ENCODE assay signal across 25 mouse cellular contexts in the genomic region with DNA sequence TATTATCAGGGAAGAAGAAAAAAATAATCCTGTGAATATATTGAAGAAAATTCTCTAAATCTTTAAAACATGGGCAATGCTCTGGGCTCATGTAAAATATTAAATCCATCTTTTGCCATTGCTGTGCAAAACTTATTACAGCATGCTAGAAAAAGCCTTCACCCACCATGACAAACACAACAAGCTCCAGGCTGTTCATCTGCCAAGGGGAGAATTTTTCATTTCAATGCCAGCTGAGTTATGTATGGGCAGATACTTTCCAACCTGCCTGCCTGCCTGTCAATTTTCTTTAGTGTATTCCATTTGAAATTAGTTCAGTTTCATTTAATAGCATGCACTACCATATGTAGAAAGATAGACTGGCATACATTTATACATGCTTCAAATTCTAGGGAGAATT.
A peak's percentile ranks its signal among the peaks of the same experiment; 100 is the strongest.
DNase-seq lines count a peak whose midpoint lies in the region; ATAC-seq lines count a peak whose summit lies in the region.
"Had no signal": no experiment of that assay in that cellular context is flagged by ENCODE, and none has a peak within 500 bp of the region (broad histone marks: within the 10 kb centered on the region; RNA-seq: fewer than 3 reads in every experiment).

No protein-coding gene starts in this region.

- no peaks in the 10 kb centered on the region for H3K27me3 ChIP-seq in embryonic facial prominence, embryonic 14.5 days (replicated peaks; ENCODE audit: control insufficient read depth, insufficient read depth, low read length)
- no peaks in the 10 kb centered on the region for H3K27me3 ChIP-seq in embryonic facial prominence, embryonic 10.5 days (replicated peaks; ENCODE audit: low read depth, poor library complexity, severe bottlenecking)
- no peaks in the 10 kb centered on the region for H3K27me3 ChIP-seq in forebrain, embryonic 16.5 days (replicated peaks; ENCODE audit: control insufficient read depth, insufficient read depth, low read length)
- H3K27me3 ChIP-seq in forebrain, embryonic 11.5 days (ENCODE audit: control insufficient read depth, insufficient read depth, low read length): no peaks in the 10 kb centered on the region
- H3K27me3 ChIP-seq: CH12.LX; embryonic facial prominence, embryonic 13.5 days; hindbrain, embryonic 12.5 days; hindbrain, embryonic 15.5 days; Patski had no signal

- H3K9ac ChIP-seq in embryonic facial prominence, embryonic 14.5 days (ENCODE audit: low read depth, low read length): no peak overlapping the region
- H3K9ac ChIP-seq in forebrain, embryonic 16.5 days (replicated peaks; ENCODE audit: low read depth, low read length): no peak overlapping the region
- H3K9ac ChIP-seq in forebrain, embryonic 11.5 days (ENCODE audit: low read length): no peak overlapping the region
- H3K9ac ChIP-seq: embryonic facial prominence, embryonic 13.5 days; hindbrain, embryonic 12.5 days; hindbrain, embryonic 15.5 days had no signal

- H3K36me3 ChIP-seq in embryonic facial prominence, embryonic 14.5 days (ENCODE audit: control insufficient read depth, insufficient read depth, low read length): no peaks in the 10 kb centered on the region
- no peaks in the 10 kb centered on the region for H3K36me3 ChIP-seq in embryonic facial prominence, embryonic 10.5 days (replicated peaks)
- no peaks in the 10 kb centered on the region for H3K36me3 ChIP-seq in forebrain, embryonic 16.5 days (ENCODE audit: control insufficient read depth, insufficient read depth)
- H3K36me3 ChIP-seq in forebrain, embryonic 11.5 days (ENCODE audit: control insufficient read depth, insufficient read depth, low read length): no peaks in the 10 kb centered on the region
- H3K36me3 ChIP-seq: embryonic facial prominence, embryonic 13.5 days; forebrain, embryonic 10.5 days; G1E; hindbrain, embryonic 12.5 days; hindbrain, embryonic 15.5 days had no signal

- no peak for ATAC-seq in embryonic facial prominence, embryonic 14.5 days (ENCODE audit: low read depth)
- ATAC-seq in forebrain, embryonic 16.5 days: peak; percentile 58
- no peak for ATAC-seq in forebrain, embryonic 11.5 days (replicated peaks; ENCODE audit: low FRiP score)
- ATAC-seq: intestine, postnatal 0 days; Patski had no signal

- H3K4me1 ChIP-seq in embryonic facial prominence, embryonic 14.5 days (ENCODE audit: control insufficient read depth, insufficient read depth, low read length): no peaks in the 10 kb centered on the region
- no peaks in the 10 kb centered on the region for H3K4me1 ChIP-seq in embryonic facial prominence, embryonic 10.5 days
- H3K4me1 ChIP-seq in forebrain, embryonic 16.5 days (replicated peaks; ENCODE audit: control insufficient read depth, insufficient read depth, low read length): no peaks in the 10 kb centered on the region
- no peaks in the 10 kb centered on the region for H3K4me1 ChIP-seq in forebrain, embryonic 11.5 days (replicated peaks; ENCODE audit: control insufficient read depth, insufficient read depth, low read length)
- H3K4me1 ChIP-seq: embryonic facial prominence, embryonic 13.5 days; forebrain, embryonic 10.5 days; hindbrain, embryonic 12.5 days; hindbrain, embryonic 15.5 days had no signal

- DNase-seq in embryonic facial prominence, embryonic 14.5 days (ENCODE audit: low spot score): peak; percentile 32
- no peak for DNase-seq in embryonic facial prominence, embryonic 10.5 days (ENCODE audit: low spot score)
- no peak for DNase-seq in forebrain, embryonic 11.5 days (ENCODE audit: low spot score)
- DNase-seq in brain, adult 2 months (ENCODE audit: low read depth, low spot score): peak; percentile 3
- no peak for DNase-seq in gastrocnemius, postnatal 4 days (ENCODE audit: low spot score in 2 of 2)
- DNase-seq: adrenal gland, postnatal 10 days; adrenal gland, postnatal 36 days; B cell, adult 2 months; cerebellum, adult 18-20 months; cerebellum, adult 9-10 months; cerebellum, postnatal 25 days; gastrocnemius, postnatal 10 days; gastrocnemius, postnatal 36 days; heart, adult 11 months; kidney, adult 2 months had no signal

- H3K4me2 ChIP-seq in embryonic facial prominence, embryonic 14.5 days (ENCODE audit: low read depth, low read length): no peak overlapping the region
- no peak overlapping the region for H3K4me2 ChIP-seq in forebrain, embryonic 16.5 days (ENCODE audit: low read length)
- no peak overlapping the region for H3K4me2 ChIP-seq in forebrain, embryonic 11.5 days (ENCODE audit: low read depth, low read length, severe bottlenecking)
- H3K4me2 ChIP-seq: embryonic facial prominence, embryonic 13.5 days; heart, embryonic 11.5 days; hindbrain, embryonic 12.5 days; hindbrain, embryonic 15.5 days had no signal

- no peak overlapping the region for H3K4me3 ChIP-seq in embryonic facial prominence, embryonic 14.5 days (ENCODE audit: low read depth, low read length)
- H3K4me3 ChIP-seq in embryonic facial prominence, embryonic 10.5 days: no peak overlapping the region
- no peak overlapping the region for H3K4me3 ChIP-seq in forebrain, embryonic 16.5 days (replicated peaks; ENCODE audit: low read length)
- no peak overlapping the region for H3K4me3 ChIP-seq in forebrain, embryonic 11.5 days (ENCODE audit: low read depth, low read length)
- H3K4me3 ChIP-seq: embryonic facial prominence, embryonic 13.5 days; forebrain, embryonic 10.5 days; hindbrain, embryonic 12.5 days; hindbrain, embryonic 15.5 days had no signal

- H3K27ac ChIP-seq in embryonic facial prominence, embryonic 14.5 days (replicated peaks; ENCODE audit: low read depth, low read length): no peak overlapping the region
- H3K27ac ChIP-seq in embryonic facial prominence, embryonic 10.5 days (replicated peaks): no peak overlapping the region
- no peak overlapping the region for H3K27ac ChIP-seq in forebrain, embryonic 16.5 days (ENCODE audit: low read length)
- no peak overlapping the region for H3K27ac ChIP-seq in forebrain, embryonic 11.5 days (ENCODE audit: low read depth, low read length)
- H3K27ac ChIP-seq: embryonic facial prominence, embryonic 13.5 days; forebrain, embryonic 10.5 days; hindbrain, embryonic 12.5 days; hindbrain, embryonic 15.5 days had no signal

- no peaks in the 10 kb centered on the region for H3K9me3 ChIP-seq in embryonic facial prominence, embryonic 14.5 days (ENCODE audit: control insufficient read depth, low read length)
- no peaks in the 10 kb centered on the region for H3K9me3 ChIP-seq in embryonic facial prominence, embryonic 10.5 days
- no peaks in the 10 kb centered on the region for H3K9me3 ChIP-seq in forebrain, embryonic 16.5 days (ENCODE audit: control insufficient read depth, low read length)
- no peaks in the 10 kb centered on the region for H3K9me3 ChIP-seq in forebrain, embryonic 11.5 days (ENCODE audit: control insufficient read depth, low read length)
- H3K9me3 ChIP-seq: embryonic facial prominence, embryonic 13.5 days; forebrain, embryonic 10.5 days; hindbrain, embryonic 12.5 days; hindbrain, embryonic 15.5 days had no signal

Comparison
In these comparisons a context has a peak if more than half of its experiments do, and no peak if none do; other contexts are left out.
1. DNase-seq: peak in embryonic facial prominence, embryonic 14.5 days (single experiment) and brain, adult 2 months (single experiment); none in embryonic facial prominence, embryonic 10.5 days (single experiment), forebrain, embryonic 11.5 days (single experiment) and gastrocnemius, postnatal 4 days (0 of 2).